Mouse (Mus musculus): ENCODE measurements at regions not wholly inside any gene's neighbourhood (a gene's known extent, or its start where the extent isn't known, plus 50 kb on each side); places are given as distances from the start of the nearest gene placed in this dataset.
"Not testable (repeated sequence)": the region's sequence is repeated elsewhere in the genome, so short reads cannot be mapped to it uniquely, and the experiment has no call there.

GRCm38 (mm10) chr17:4024384-4024783, 328.3 kb upstream of the Nox3 start:
- no peaks in the 10 kb centered on the region for H3K4me1 ChIP-seq (ENCODE audit: control insufficient read depth, insufficient read depth, insufficient read length, low read length)
- no peak overlapping the region for H3K27ac ChIP-seq (replicated peaks; ENCODE audit: low read depth, low read length)
- H3K4me3 ChIP-seq (ENCODE audit: insufficient read depth, low read depth, low read length), result no peak overlapping the region

GRCm38 (mm10) chr17:4029202-4029601, 333.1 kb upstream of the Nox3 start:
- no peaks in the 10 kb centered on the region for H3K4me1 ChIP-seq (ENCODE audit: control insufficient read depth, insufficient read depth, insufficient read length, low read length)
- no peak overlapping the region for H3K4me3 ChIP-seq (ENCODE audit: insufficient read depth, low read depth, low read length)
- no peak overlapping the region for H3K27ac ChIP-seq (replicated peaks; ENCODE audit: low read depth, low read length)

- no peaks in the 10 kb centered on the region for H3K4me1 ChIP-seq (ENCODE audit: control insufficient read depth, insufficient read depth, insufficient read length, low read length)
- no peak overlapping the region for H3K4me3 ChIP-seq (ENCODE audit: insufficient read depth, low read depth, low read length)
- H3K27ac ChIP-seq (replicated peaks; ENCODE audit: low read depth, low read length), result no peak overlapping the region
Observed at GRCm38 (mm10) chr17:4034816-4035360, 338.8 kb upstream of the Nox3 start.

GRCm38 (mm10) chr17:4040104-4040664, 344.1 kb upstream of the Nox3 start:
- Histone ChIP-seq H3K27ac (replicated peaks; ENCODE audit: low read depth, low read length) (no peak overlapping the region), H3K4me1 (ENCODE audit: control insufficient read depth, insufficient read depth, insufficient read length, low read length) (no peaks in the 10 kb centered on the region), H3K4me3 (ENCODE audit: insufficient read depth, low read depth, low read length) (no peak overlapping the region)

GRCm38 (mm10) chr17:4060186-4060585, 364.1 kb upstream of the Nox3 start:
- not testable (repeated sequence) for H3K4me1 ChIP-seq (ENCODE audit: control insufficient read depth, insufficient read depth, insufficient read length, low read length); H3K27ac ChIP-seq (replicated peaks; ENCODE audit: low read depth, low read length); H3K4me3 ChIP-seq (ENCODE audit: insufficient read depth, low read depth, low read length)

GRCm38 (mm10) chr17:4073381-4073780, 377.3 kb upstream of the Nox3 start:
- no peaks in the 10 kb centered on the region for H3K4me1 ChIP-seq (ENCODE audit: control insufficient read depth, insufficient read depth, insufficient read length, low read length)
- H3K4me3 ChIP-seq (ENCODE audit: insufficient read depth, low read depth, low read length), result no peak overlapping the region
- no peak overlapping the region for H3K27ac ChIP-seq (replicated peaks; ENCODE audit: low read depth, low read length)

GRCm38 (mm10) chr17:4080564-4080963, 384.5 kb upstream of the Nox3 start:
- Histone ChIP-seq H3K4me1 (ENCODE audit: control insufficient read depth, insufficient read depth, insufficient read length, low read length) (no peaks in the 10 kb centered on the region), H3K4me3 (ENCODE audit: insufficient read depth, low read depth, low read length) (no peak overlapping the region), H3K27ac (replicated peaks; ENCODE audit: low read depth, low read length) (no peak overlapping the region)

GRCm38 (mm10) chr17:4094621-4095020, 398.6 kb upstream of the Nox3 start:
- Histone ChIP-seq H3K27ac (replicated peaks; ENCODE audit: low read depth, low read length) (no peak overlapping the region), H3K4me3 (ENCODE audit: insufficient read depth, low read depth, low read length) (no peak overlapping the region)

GRCm38 (mm10) chr17:4103321-4103720, 407.3 kb upstream of the Nox3 start:
- Histone ChIP-seq H3K4me1 (ENCODE audit: control insufficient read depth, insufficient read depth, insufficient read length, low read length) (no peaks in the 10 kb centered on the region), H3K27ac (replicated peaks; ENCODE audit: low read depth, low read length) (no peak overlapping the region), H3K4me3 (ENCODE audit: insufficient read depth, low read depth, low read length) (no peak overlapping the region)

More at GRCm38 (mm10) chr17:4094621-4095020, 398.6 kb upstream of the Nox3 start:
- no peaks in the 10 kb centered on the region for H3K4me1 ChIP-seq (ENCODE audit: control insufficient read depth, insufficient read depth, insufficient read length, low read length)

GRCm38 (mm10) chr17:4109263-4109662, 413.2 kb upstream of the Nox3 start:
- no peak overlapping the region for H3K27ac ChIP-seq (replicated peaks; ENCODE audit: low read depth, low read length)
- no peaks in the 10 kb centered on the region for H3K4me1 ChIP-seq (ENCODE audit: control insufficient read depth, insufficient read depth, insufficient read length, low read length)
- H3K4me3 ChIP-seq (ENCODE audit: insufficient read depth, low read depth, low read length), result no peak overlapping the region

- H3K27ac ChIP-seq (replicated peaks; ENCODE audit: low read depth, low read length), result no peak overlapping the region
- no peak overlapping the region for H3K4me3 ChIP-seq (ENCODE audit: insufficient read depth, low read depth, low read length)
- H3K4me1 ChIP-seq (ENCODE audit: control insufficient read depth, insufficient read depth, insufficient read length, low read length), result no peaks in the 10 kb centered on the region
Observed at GRCm38 (mm10) chr17:4113021-4113420, 417.0 kb upstream of the Nox3 start.

- Histone ChIP-seq H3K27ac (replicated peaks; ENCODE audit: low read depth, low read length) (no peak overlapping the region), H3K4me1 (ENCODE audit: control insufficient read depth, insufficient read depth, insufficient read length, low read length) (no peaks in the 10 kb centered on the region), H3K4me3 (ENCODE audit: insufficient read depth, low read depth, low read length) (no peak overlapping the region)
Observed at GRCm38 (mm10) chr17:4116476-4116875, 420.4 kb upstream of the Nox3 start.

- H3K27ac ChIP-seq (replicated peaks; ENCODE audit: low read depth, low read length), result no peak overlapping the region
- no peak overlapping the region for H3K4me3 ChIP-seq (ENCODE audit: insufficient read depth, low read depth, low read length)
- H3K4me1 ChIP-seq (ENCODE audit: control insufficient read depth, insufficient read depth, insufficient read length, low read length), result no peaks in the 10 kb centered on the region
Observed at GRCm38 (mm10) chr17:4133678-4134077, 437.6 kb upstream of the Nox3 start.

- Histone ChIP-seq H3K27ac (replicated peaks; ENCODE audit: low read depth, low read length) (no peak overlapping the region), H3K4me3 (ENCODE audit: insufficient read depth, low read depth, low read length) (no peak overlapping the region)
Observed at GRCm38 (mm10) chr17:4163502-4163901, 467.4 kb upstream of the Nox3 start.

GRCm38 (mm10) chr17:4173951-4174361, 477.9 kb upstream of the Nox3 start:
- H3K4me3 ChIP-seq (ENCODE audit: insufficient read depth, low read depth, low read length), result no peak overlapping the region
- H3K4me1 ChIP-seq (ENCODE audit: control insufficient read depth, insufficient read depth, insufficient read length, low read length), result no peaks in the 10 kb centered on the region; the same call in 1 of the 2 replicates
- no peak overlapping the region for H3K27ac ChIP-seq (replicated peaks; ENCODE audit: low read depth, low read length)

More at GRCm38 (mm10) chr17:4163502-4163901, 467.4 kb upstream of the Nox3 start:
- no peaks in the 10 kb centered on the region for H3K4me1 ChIP-seq (ENCODE audit: control insufficient read depth, insufficient read depth, insufficient read length, low read length)

- Histone ChIP-seq H3K27ac (replicated peaks; ENCODE audit: low read depth, low read length) (no peak overlapping the region), H3K4me3 (ENCODE audit: insufficient read depth, low read depth, low read length) (no peak overlapping the region), H3K4me1 (ENCODE audit: control insufficient read depth, insufficient read depth, insufficient read length, low read length) (no peaks in the 10 kb centered on the region; the same call in 1 of the 2 replicates)
Observed at GRCm38 (mm10) chr17:4175006-4175405, 478.9 kb upstream of the Nox3 start.
